Mouse (Mus musculus) embryo, embryonic 11 days (tissue): ENCODE data around the gene Dbndd1.
A peak's percentile ranks its signal among the peaks of the same experiment; 100 is the strongest.
"Not testable (repeated sequence)": the region's sequence is repeated elsewhere in the genome, so short reads cannot be mapped to it uniquely, and the experiment has no call there.

Experiments
- DNase-seq: peaks from one replicate; pipeline ENCODE4 v3.0.0-alpha.2; 2015

Dbndd1 gene

GRCm38 (mm10) chr8:123514781-123515539 is at the start of gene Dbndd1:
TSS of gene Dbndd1 (minus strand) at chr8:123515463.
- peak; percentile 85 for DNase-seq

- not testable (repeated sequence) for DNase-seq
Observed at GRCm38 (mm10) chr8:123564221-123564620, 49.0 kb upstream of the Dbndd1 start.

GRCm38 (mm10) chr8:123537641-123538040 is 22.4 kb upstream of the Dbndd1 start:
- DNase-seq: not testable (repeated sequence)

GRCm38 (mm10) chr8:123536990-123537380 is 21.7 kb upstream of the Dbndd1 start:
- DNase-seq: no peak

GRCm38 (mm10) chr8:123536242-123536989 is 21.2 kb upstream of the Dbndd1 start:
- DNase-seq: no peak

- no peak for DNase-seq
Observed at GRCm38 (mm10) chr8:123527720-123528489, 12.6 kb upstream of the Dbndd1 start.

GRCm38 (mm10) chr8:123520048-123520447 is 4.8 kb upstream of the Dbndd1 start:
- not testable (repeated sequence) for DNase-seq

GRCm38 (mm10) chr8:123518667-123519066 is 3.4 kb upstream of the Dbndd1 start, which contains the start of gene Gas8:
TSS of gene Gas8 (plus strand) at chr8:123518834.
- DNase-seq: peak; percentile 97

- DNase-seq: no peak
Observed at GRCm38 (mm10) chr8:123518172-123518571, 2.9 kb upstream of the Dbndd1 start.

- no peak for DNase-seq
Observed at GRCm38 (mm10) chr8:123516596-123516995, 1.3 kb upstream of the Dbndd1 start.

GRCm38 (mm10) chr8:123515540-123515897 is 256 bp upstream of the Dbndd1 start:
- no peak for DNase-seq

GRCm38 (mm10) chr8:123514136-123514535 is 1.1 kb downstream of the Dbndd1 start:
- DNase-seq: peak; percentile 29

GRCm38 (mm10) chr8:123510819-123511218 is 4.4 kb downstream of the Dbndd1 start:
- DNase-seq: no peak

- DNase-seq: no peak
Observed at GRCm38 (mm10) chr8:123507153-123507552, 8.1 kb downstream of the Dbndd1 start.

GRCm38 (mm10) chr8:123505695-123506094 is 9.6 kb downstream of the Dbndd1 start:
- no peak for DNase-seq

GRCm38 (mm10) chr8:123505267-123505666 is 10.0 kb downstream of the Dbndd1 start:
- no peak for DNase-seq

GRCm38 (mm10) chr8:123504591-123505195 is 10.6 kb downstream of the Dbndd1 start:
- DNase-seq: no peak

GRCm38 (mm10) chr8:123503801-123504467 is 11.3 kb downstream of the Dbndd1 start:
- DNase-seq: no peak

GRCm38 (mm10) chr8:123502192-123502591 is 13.1 kb downstream of the Dbndd1 start:
- no peak for DNase-seq

GRCm38 (mm10) chr8:123499556-123499955 is 15.7 kb downstream of the Dbndd1 start:
- DNase-seq: no peak

GRCm38 (mm10) chr8:123498963-123499362 is 16.3 kb downstream of the Dbndd1 start:
- DNase-seq: no peak

GRCm38 (mm10) chr8:123497699-123498098 is 17.6 kb downstream of the Dbndd1 start:
- no peak for DNase-seq
